Mouse (Mus musculus) adrenal gland, adult (tissue): ENCODE measurements around the gene Clps.

Experiments
- DNase-seq, 2 experiments: peaks; one replicate each; pipeline ENCODE4 v3.0.0; 2022 to 2023; ENCODE audit warnings: low spot score in 1 of 2; ENCODE audit not compliant: inconsistent age in 2 of 2

The Clps gene

GRCm38 (mm10) chr17:28553040-28553793 is 7.3 kb downstream of the Clps start:
- DNase-seq: peak; percentile 64 to 88

GRCm38 (mm10) chr17:28549111-28549510 is 11.5 kb downstream of the Clps start, which contains the start of gene Clpsl2:
Gene Clpsl2 (plus strand): TSS chr17:28549411.
- no peak for DNase-seq

GRCm38 (mm10) chr17:28548550-28548949 is 12.0 kb downstream of the Clps start:
- no peak for DNase-seq

- peak in 1 of 2 experiments; percentile 63 for DNase-seq
Observed at GRCm38 (mm10) chr17:28546925-28547324, 13.6 kb downstream of the Clps start.

GRCm38 (mm10) chr17:28537881-28538280 is 22.7 kb downstream of the Clps start:
- DNase-seq: no peak

GRCm38 (mm10) chr17:28533327-28533726 is 27.2 kb downstream of the Clps start:
- no peak for DNase-seq

- no peak for DNase-seq
Observed at GRCm38 (mm10) chr17:28532557-28532956, 28.0 kb downstream of the Clps start.

GRCm38 (mm10) chr17:28531946-28532345 is 28.6 kb downstream of the Clps start:
- DNase-seq: no peak

- DNase-seq: no peak
Observed at GRCm38 (mm10) chr17:28530506-28530905, 30.1 kb downstream of the Clps start, which contains the start of gene Armc12. Gene Armc12 (plus strand): TSS chr17:28530806.

GRCm38 (mm10) chr17:28529116-28529515 is 31.4 kb downstream of the Clps start:
- no peak for DNase-seq

- peak; percentile 87 to 96 for DNase-seq
Observed at GRCm38 (mm10) chr17:28528043-28528351, 32.6 kb downstream of the Clps start.

GRCm38 (mm10) chr17:28527184-28528042 is 33.2 kb downstream of the Clps start:
- peak; percentile 28 to 82 for DNase-seq

- peak in 1 of 2 experiments; percentile 15 for DNase-seq
Observed at GRCm38 (mm10) chr17:28524831-28525430, 35.6 kb downstream of the Clps start.

GRCm38 (mm10) chr17:28524009-28524695 is 36.4 kb downstream of the Clps start:
- DNase-seq: peak; percentile 39 to 63

- DNase-seq: no peak
Observed at GRCm38 (mm10) chr17:28523355-28524008, 37.1 kb downstream of the Clps start.

- peak; percentile 94 to 98 for DNase-seq
Observed at GRCm38 (mm10) chr17:28522623-28523354, 37.8 kb downstream of the Clps start.

GRCm38 (mm10) chr17:28521920-28522319 is 38.6 kb downstream of the Clps start:
- no peak for DNase-seq

GRCm38 (mm10) chr17:28521071-28521726 is 39.4 kb downstream of the Clps start:
- peak; percentile 19 to 37 for DNase-seq

- peak; percentile 16 to 30 for DNase-seq
Observed at GRCm38 (mm10) chr17:28520561-28520960, 40.0 kb downstream of the Clps start.
